Mouse (Mus musculus): ENCODE data around the gene Ephb2.

DNA sequence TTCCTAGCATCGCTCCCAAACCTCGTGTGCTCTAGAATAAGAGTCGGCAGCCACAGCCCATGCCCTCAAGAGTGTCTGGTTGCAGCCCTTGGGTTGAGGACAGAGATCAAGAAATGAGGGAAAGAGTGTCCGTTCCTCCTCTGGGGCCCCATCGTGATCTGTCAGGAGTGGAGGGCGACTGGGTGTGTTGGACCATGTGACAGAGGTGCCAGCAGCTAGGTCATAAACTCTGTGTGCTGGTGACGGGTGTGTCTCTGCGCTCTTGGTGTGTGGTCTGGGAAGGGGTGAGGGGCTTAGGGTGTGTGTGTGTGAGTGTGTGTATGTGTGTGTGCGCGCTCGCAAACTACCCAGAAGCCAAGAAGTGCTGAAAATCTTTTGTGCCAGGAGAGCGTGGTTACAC is 17.2 kb upstream of the Ephb2 start:
- TF ChIP-seq GATA1 (IDR thresholded peaks at IDR 0.05; ENCODE audit: low read length) (no peak), TAL1 (IDR thresholded peaks at IDR 0.05; ENCODE audit: low read length) (no peak)
